Mouse (Mus musculus): Measurements from ENCODE around the gene Xrcc1. TPM values are rescaled to one million over a fixed set of nuclear protein-coding genes. Genes with fewer than 3 reads are reported as not detected.

Xrcc1 gene
- total and polyA plus RNA-seq, 2 experiments, result 4.8 to 17.1 TPM

DNA sequence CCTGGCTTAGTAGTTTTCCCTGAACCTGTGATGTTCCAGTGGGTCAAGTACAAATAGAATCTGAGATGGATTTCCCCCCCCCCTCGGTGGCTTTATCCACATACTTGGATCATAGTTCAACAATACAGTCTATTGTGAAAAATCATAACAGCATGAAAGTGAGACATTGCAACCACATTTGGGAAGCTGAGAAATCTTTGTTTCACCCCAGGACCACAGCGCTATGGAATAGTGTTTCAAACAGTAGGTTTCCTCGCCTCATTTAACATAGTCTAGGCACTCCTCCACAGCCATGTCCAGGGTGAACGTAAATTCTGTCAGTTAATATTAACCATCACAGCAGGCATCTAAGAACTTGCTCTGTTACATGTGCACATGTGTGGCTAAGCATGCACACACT, 9.0 kb upstream of the Xrcc1 start:
- Histone ChIP-seq H3K36me3 (ENCODE audit: control insufficient read depth, insufficient read depth, low read length) (peaks cover 2% of the 10 kb centered on the region; the same call in 1 of the 2 replicates), H3K9ac (ENCODE audit: low read depth, low read length) (no peak overlapping the region), H3K27ac (replicated peaks; ENCODE audit: insufficient read depth, low read depth, low read length) (no peak overlapping the region), H3K4me3 (ENCODE audit: insufficient read depth, low read depth, low read length) (no peak overlapping the region), H3K79me2 (ENCODE audit: control insufficient read depth, insufficient read depth, low read length) (peaks cover 5% of the 10 kb centered on the region; the same call in 1 of the 2 replicates), H3K4me1 (ENCODE audit: control insufficient read depth, insufficient read depth, low read length) (peaks cover 5% of the 10 kb centered on the region), H3K27me3 (ENCODE audit: control insufficient read depth, insufficient read depth, low read length) (no peaks in the 10 kb centered on the region)
- TF ChIP-seq CTCF (IDR thresholded peaks at IDR 0.05; ENCODE audit: low read depth, low read length) (no peak), POLR2A (IDR thresholded peaks at IDR 0.05; ENCODE audit: extremely low read depth, insufficient read depth, low read length) (no peak)
- no peak for DNase-seq (ENCODE audit: extremely low read depth, low read depth, low spot score)
- WGBS, result 59% methylated on average over 4 of the region's 4 CpGs

DNA sequence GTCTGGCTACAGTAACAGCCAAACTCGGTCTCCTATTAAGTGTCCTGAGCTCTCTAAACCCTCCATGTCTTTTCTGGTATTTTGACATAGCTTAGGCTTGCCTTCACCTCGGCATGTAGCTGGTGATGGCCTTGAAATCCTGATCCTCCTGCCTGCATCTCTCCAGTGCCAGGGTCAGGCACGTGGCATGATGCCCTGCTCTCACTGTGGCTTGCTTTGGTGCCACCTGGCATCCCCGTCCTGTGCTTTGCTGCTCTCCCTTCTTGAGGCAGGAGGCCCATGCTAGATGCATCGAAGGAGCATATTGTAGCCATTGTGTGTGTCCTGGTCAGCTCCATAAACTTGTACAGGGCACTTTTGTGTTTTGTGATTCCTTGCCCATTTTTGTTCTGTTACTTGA, 8.5 kb upstream of the Xrcc1 start:
- TF ChIP-seq CTCF (IDR thresholded peaks at IDR 0.05; ENCODE audit: low read depth, low read length) (no peak), POLR2A (IDR thresholded peaks at IDR 0.05; ENCODE audit: extremely low read depth, insufficient read depth, low read length) (no peak)
- Histone ChIP-seq H3K36me3 (ENCODE audit: control insufficient read depth, insufficient read depth, low read length) (no peaks in the 10 kb centered on the region; the same call in 1 of the 2 replicates), H3K27me3 (ENCODE audit: control insufficient read depth, insufficient read depth, low read length) (no peaks in the 10 kb centered on the region), H3K4me1 (ENCODE audit: control insufficient read depth, insufficient read depth, low read length) (peaks cover 5% of the 10 kb centered on the region), H3K27ac (replicated peaks; ENCODE audit: insufficient read depth, low read depth, low read length) (no peak overlapping the region), H3K79me2 (ENCODE audit: control insufficient read depth, insufficient read depth, low read length) (no peaks in the 10 kb centered on the region; the same call in 1 of the 2 replicates), H3K9ac (ENCODE audit: low read depth, low read length) (no peak overlapping the region), H3K4me3 (ENCODE audit: insufficient read depth, low read depth, low read length) (no peak overlapping the region)
- WGBS, result 37% methylated on average over 5 of the region's 5 CpGs
- DNase-seq (ENCODE audit: extremely low read depth, low read depth, low spot score), result peak; percentile 62

DNA sequence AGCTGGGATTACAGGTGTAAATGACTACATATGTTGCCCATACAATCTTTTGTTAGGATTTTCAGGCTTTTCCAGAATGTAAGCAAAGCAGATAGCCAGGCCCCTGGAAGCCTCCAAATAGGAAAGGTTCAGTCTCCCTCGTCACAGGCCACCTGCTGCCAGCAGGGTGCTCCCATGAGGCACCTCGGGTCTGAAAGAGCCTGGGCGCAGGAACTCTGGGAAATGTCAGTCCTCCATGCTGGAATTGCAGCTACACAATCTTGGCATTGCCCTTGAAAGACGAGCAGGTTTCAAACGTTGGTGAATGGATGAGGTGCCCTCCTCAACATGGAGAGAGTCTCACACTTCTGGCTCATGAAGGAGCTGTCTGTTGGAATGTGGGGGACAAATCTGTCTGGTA, 7.9 kb upstream of the Xrcc1 start:
- Histone ChIP-seq H3K27ac (replicated peaks; ENCODE audit: insufficient read depth, low read depth, low read length) (no peak overlapping the region), H3K36me3 (ENCODE audit: control insufficient read depth, insufficient read depth, low read length) (no peaks in the 10 kb centered on the region; the same call in 1 of the 2 replicates), H3K4me3 (ENCODE audit: insufficient read depth, low read depth, low read length) (no peak overlapping the region), H3K9ac (ENCODE audit: low read depth, low read length) (no peak overlapping the region), H3K79me2 (ENCODE audit: control insufficient read depth, insufficient read depth, low read length) (no peaks in the 10 kb centered on the region; the same call in 1 of the 2 replicates), H3K27me3 (ENCODE audit: control insufficient read depth, insufficient read depth, low read length) (no peaks in the 10 kb centered on the region), H3K4me1 (ENCODE audit: control insufficient read depth, insufficient read depth, low read length) (peaks cover 5% of the 10 kb centered on the region)
- peak; percentile 49 for DNase-seq (ENCODE audit: extremely low read depth, low read depth, low spot score)
- no peak for TF ChIP-seq POLR2A (IDR thresholded peaks at IDR 0.05; ENCODE audit: extremely low read depth, insufficient read depth, low read length)
- peak; percentile 44 for TF ChIP-seq CTCF (IDR thresholded peaks at IDR 0.05; ENCODE audit: low read depth, low read length)
- 9% methylated on average over 5 of the region's 5 CpGs for WGBS

DNA sequence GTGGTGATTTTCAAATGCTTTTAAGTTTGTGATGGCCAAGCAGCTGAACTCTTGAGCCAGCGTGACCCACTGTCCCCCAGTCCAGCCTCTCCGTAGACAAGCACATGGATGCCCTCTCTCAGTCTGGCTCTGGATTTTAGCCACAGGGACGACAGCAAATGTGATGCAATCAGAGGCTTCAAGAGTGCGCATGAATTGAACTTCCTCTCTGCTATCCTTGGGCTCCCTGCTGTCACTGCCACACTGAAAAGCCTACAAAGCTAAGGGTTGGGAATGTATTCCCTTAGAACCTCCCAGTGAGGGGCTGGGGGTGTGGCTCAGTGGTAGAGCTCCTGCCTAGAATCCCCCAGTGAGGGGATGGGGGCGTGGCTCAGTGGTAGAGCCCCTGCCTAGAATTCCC, 7.4 kb upstream of the Xrcc1 start:
- Histone ChIP-seq H3K4me3 (ENCODE audit: insufficient read depth, low read depth, low read length) (no peak overlapping the region), H3K36me3 (ENCODE audit: control insufficient read depth, insufficient read depth, low read length) (no peaks in the 10 kb centered on the region), H3K79me2 (ENCODE audit: control insufficient read depth, insufficient read depth, low read length) (no peaks in the 10 kb centered on the region; the same call in 1 of the 2 replicates), H3K9ac (ENCODE audit: low read depth, low read length) (no peak overlapping the region), H3K4me1 (ENCODE audit: control insufficient read depth, insufficient read depth, low read length) (peaks cover 5% of the 10 kb centered on the region), H3K27me3 (ENCODE audit: control insufficient read depth, insufficient read depth, low read length) (no peaks in the 10 kb centered on the region), H3K27ac (replicated peaks; ENCODE audit: insufficient read depth, low read depth, low read length) (no peak overlapping the region)
- no peak for TF ChIP-seq POLR2A (IDR thresholded peaks at IDR 0.05; ENCODE audit: extremely low read depth, insufficient read depth, low read length)
- TF ChIP-seq CTCF (IDR thresholded peaks at IDR 0.05; ENCODE audit: low read depth, low read length), result no peak
- 33% methylated on average over 5 of the region's 5 CpGs for whole genome bisulfite sequencing
- DNase-seq (ENCODE audit: extremely low read depth, low read depth, low spot score), result peak; percentile 82

- Histone ChIP-seq H3K27ac (replicated peaks; ENCODE audit: insufficient read depth, low read depth, low read length) (no peak overlapping the region), H3K9ac (ENCODE audit: low read depth, low read length) (no peak overlapping the region), H3K27me3 (ENCODE audit: control insufficient read depth, insufficient read depth, low read length) (no peaks in the 10 kb centered on the region), H3K4me3 (ENCODE audit: insufficient read depth, low read depth, low read length) (no peak overlapping the region), H3K4me1 (ENCODE audit: control insufficient read depth, insufficient read depth, low read length) (peaks cover 5% of the 10 kb centered on the region), H3K36me3 (ENCODE audit: control insufficient read depth, insufficient read depth, low read length) (no peaks in the 10 kb centered on the region), H3K79me2 (ENCODE audit: control insufficient read depth, insufficient read depth, low read length) (no peaks in the 10 kb centered on the region)
- no peak for DNase-seq (ENCODE audit: extremely low read depth, low read depth, low spot score)
- TF ChIP-seq POLR2A (IDR thresholded peaks at IDR 0.05; ENCODE audit: extremely low read depth, insufficient read depth, low read length) (no peak), CTCF (IDR thresholded peaks at IDR 0.05; ENCODE audit: low read depth, low read length) (no peak)
- WGBS, result 86% methylated on average over 4 of the region's 4 CpGs
Observed at GRCm38 (mm10) chr7:24539686-24540085, 6.4 kb upstream of the Xrcc1 start.

DNA sequence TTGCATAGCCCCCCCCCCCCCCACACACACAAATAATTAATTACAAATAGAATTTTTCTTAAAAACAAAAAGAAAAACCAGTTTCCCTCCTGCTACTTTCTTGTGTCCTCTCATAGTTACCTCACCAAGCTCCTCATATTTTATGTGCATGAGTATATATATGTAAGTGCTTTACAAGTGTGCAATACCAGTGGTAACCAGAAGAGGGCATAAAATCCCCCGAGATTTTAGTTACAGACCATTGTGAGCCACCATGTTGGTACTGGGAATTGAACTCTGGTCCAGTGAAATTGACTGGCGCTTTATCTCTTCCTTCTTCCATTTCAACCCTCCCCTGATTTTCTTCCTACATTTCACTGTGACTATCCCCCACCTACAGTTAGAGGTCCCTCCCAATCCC, 1.6 kb upstream of the Xrcc1 start:
- Histone ChIP-seq H3K27me3 (ENCODE audit: control insufficient read depth, insufficient read depth, low read length) (no peaks in the 10 kb centered on the region), H3K4me3 (ENCODE audit: insufficient read depth, low read depth, low read length) (no peak overlapping the region), H3K4me1 (ENCODE audit: control insufficient read depth, insufficient read depth, low read length) (peaks cover 10% of the 10 kb centered on the region), H3K79me2 (ENCODE audit: control insufficient read depth, insufficient read depth, low read length) (peaks cover 8% of the 10 kb centered on the region; the same call in 1 of the 2 replicates), H3K27ac (replicated peaks; ENCODE audit: insufficient read depth, low read depth, low read length) (no peak overlapping the region), H3K9ac (ENCODE audit: low read depth, low read length) (no peak overlapping the region), H3K36me3 (ENCODE audit: control insufficient read depth, insufficient read depth, low read length) (no peaks in the 10 kb centered on the region)
- TF ChIP-seq POLR2A (IDR thresholded peaks at IDR 0.05; ENCODE audit: extremely low read depth, insufficient read depth, low read length), result no peak
- TF ChIP-seq CTCF (IDR thresholded peaks at IDR 0.05; ENCODE audit: low read depth, low read length), result 0 out of 2 replicates have a peak, but pooled peaks have one; percentile 20
- DNase-seq (ENCODE audit: extremely low read depth, low read depth, low spot score), result no peak
- 91% methylated on average over 2 of the region's 2 CpGs for WGBS
